Mouse (Mus musculus): ENCODE data around the gene Dlx2.

DNA sequence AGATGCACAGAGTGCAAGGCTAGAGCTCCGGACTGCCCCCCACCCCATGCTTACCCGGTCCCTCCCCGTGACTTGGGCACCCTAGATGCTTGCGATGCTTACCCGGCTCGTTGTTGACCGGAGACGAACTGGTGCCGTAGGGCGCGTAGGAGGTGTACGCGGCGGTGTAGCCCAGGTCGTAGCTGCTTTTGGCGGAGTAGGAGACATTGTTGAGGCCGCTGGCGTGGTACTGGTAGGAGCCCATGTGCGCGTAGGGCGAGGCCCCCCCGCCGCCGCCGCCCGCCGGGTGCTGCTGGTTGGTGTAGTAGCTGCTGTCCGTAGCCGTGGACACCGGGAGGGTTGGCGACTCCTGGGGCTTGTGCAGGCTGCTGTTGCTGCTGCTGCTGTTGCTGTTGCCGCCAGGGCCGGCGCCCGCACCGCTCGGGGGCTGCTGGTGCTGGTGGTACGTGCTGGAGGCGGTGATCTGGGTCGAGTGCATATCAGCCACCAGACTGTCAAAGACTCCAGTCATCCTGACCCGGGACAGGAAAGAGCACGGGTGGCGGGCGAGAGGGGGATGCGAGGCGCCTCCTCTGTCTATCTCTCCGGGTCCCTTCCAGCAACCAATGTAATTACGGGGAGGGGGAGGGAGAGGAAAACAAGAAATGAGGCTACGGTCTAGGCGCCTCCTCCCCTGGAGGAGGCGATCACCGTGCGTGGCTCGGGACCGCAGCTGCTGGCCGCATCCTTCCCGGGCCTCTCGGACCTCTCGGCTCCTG lies 493 bp downstream of the Dlx2 start:
- TF ChIP-seq CTCF (IDR thresholded peaks at IDR 0.05; ENCODE audit: control insufficient read depth, insufficient read depth, low read length) (no peak), POLR2A (IDR thresholded peaks at IDR 0.05; ENCODE audit: borderline replicate concordance, control insufficient read depth, low read depth, low read length) (no peak)
